Mouse (Mus musculus): ENCODE results near the gene Has3. TPM values are rescaled to one million over a fixed set of nuclear protein-coding genes. Genes with fewer than 3 reads are reported as not detected.

Gene Has3
- polyA plus RNA-seq, 1 experiment from 2014 or later, result 0.04 TPM

Other genes starting within 250 kb of the Has3 start
- 6.4 and 7.6 TPM in 2 replicates for gene Tango6, start 187.2 kb upstream of the Has3 start, polyA plus RNA-seq (2015; fragmentation: Nextera tagmentation; extraction: Ambion mirVana)
- gene Utp4, start 23.4 kb downstream of the Has3 start, polyA plus RNA-seq (2015; fragmentation: Nextera tagmentation; extraction: Ambion mirVana), result 43.6 and 47.1 TPM in 2 replicates
- 10.3 and 11.4 TPM in 2 replicates for gene Sntb2, start 65.5 kb downstream of the Has3 start, polyA plus RNA-seq (2015; fragmentation: Nextera tagmentation; extraction: Ambion mirVana)
- gene Vps4a, start 161.0 kb downstream of the Has3 start, polyA plus RNA-seq (2015; fragmentation: Nextera tagmentation; extraction: Ambion mirVana), result 46.1 and 50.3 TPM in 2 replicates
- 41.2 and 46.7 TPM in 2 replicates for gene Pdf, start 178.4 kb downstream of the Has3 start, polyA plus RNA-seq (2015; fragmentation: Nextera tagmentation; extraction: Ambion mirVana)
- 24.8 and 25.9 TPM in 2 replicates for gene Cog8, start 186.4 kb downstream of the Has3 start, polyA plus RNA-seq (2015; fragmentation: Nextera tagmentation; extraction: Ambion mirVana)
- 51.7 and 59.1 TPM in 2 replicates for gene Nip7, start 186.6 kb downstream of the Has3 start, polyA plus RNA-seq (2015; fragmentation: Nextera tagmentation; extraction: Ambion mirVana)
- 0.41 TPM in 1 of 2 replicates, not detected in the other for gene Tmed6, start 195.4 kb downstream of the Has3 start, polyA plus RNA-seq (2015; fragmentation: Nextera tagmentation; extraction: Ambion mirVana)
- 9.9 and 10.7 TPM in 2 replicates for gene Terf2, start 226.3 kb downstream of the Has3 start, polyA plus RNA-seq (2015; fragmentation: Nextera tagmentation; extraction: Ambion mirVana)

All from heart, embryonic 13.5 days (tissue).